Mouse (Mus musculus) layer of hippocampus, adult 8-10 months (tissue): ENCODE data around the gene Tbc1d9. TPM values are rescaled to one million over a fixed set of nuclear protein-coding genes. Genes with fewer than 3 reads are reported as not detected.

ENCODE experiments used
- DNase-seq, 2 experiments: peaks; one replicate each; pipeline ENCODE4 v3.0.0; 2022; ENCODE audit warnings: low spot score in 2 of 2
- total RNA-seq, 4 experiments: library from RNA; stranded (reverse); gene quantifications; 2 replicates each; pipeline ENCODE4 v1.2.4; 2022

Tbc1d9 gene
- total RNA-seq, 4 experiments from 2014 or later = 64.9 to 68.6 (median 65.5) TPM

DNA sequence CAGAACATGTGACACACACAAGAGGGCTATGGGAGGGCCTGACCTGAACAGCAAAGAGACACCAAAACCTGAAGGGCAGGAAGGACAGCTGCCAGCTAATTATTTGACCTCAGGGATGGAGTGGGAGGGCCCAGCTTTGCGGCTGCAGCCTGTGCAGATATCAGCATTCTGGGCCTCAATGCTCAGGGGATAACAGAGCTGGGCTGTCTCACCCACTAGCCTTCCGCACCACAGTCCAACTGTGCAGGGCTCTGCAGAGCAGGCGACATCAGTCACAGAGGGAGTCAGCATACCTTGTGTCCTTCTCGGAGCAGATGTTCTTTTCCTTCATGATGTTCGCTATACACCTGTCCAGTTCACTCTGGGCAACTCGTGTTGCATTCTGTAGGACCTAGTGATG lies 157.2 kb downstream of the Tbc1d9 start:
- DNase-seq = no peak

Other genes with a start within 250 kb of the Tbc1d9 start
- gene Gm10645, start 818 bp downstream of the Tbc1d9 start, total RNA-seq = 1 to 10 TPM in 3 of 4 experiments, under 1 TPM in 1; 0.59 to 1.6 (median 1.3) TPM
- under 1 TPM in 1 of 4 experiments, not detected in 3; 0.20 TPM for gene Ucp1, start 125.0 kb downstream of the Tbc1d9 start, total RNA-seq
- 10 to 100 TPM; 12.7 to 18.0 (median 14.0) TPM for gene Elmod2, start 167.1 kb downstream of the Tbc1d9 start, total RNA-seq
- not detected for gene Mgat4d, start 183.1 kb downstream of the Tbc1d9 start, total RNA-seq
- 1 to 10 TPM; 8.5 to 10.0 (median 9.0) TPM for gene Clgn, start 224.5 kb downstream of the Tbc1d9 start, total RNA-seq